Mouse (Mus musculus) small intestine, adult 2 months (tissue): ENCODE data around the gene Sh3tc1.

Source experiments
- CTCF ChIP-seq: fragments of 200-500 bp; IDR thresholded peaks from 2 replicates; pipeline ENCODE4 v1.5.1; 2012; ENCODE audit warnings: low read depth, mild to moderate bottlenecking, control low read depth, inconsistent platforms, low read length, moderate library complexity, mixed read lengths; ENCODE audit not compliant: insufficient replicate concordance, insufficient read length; ENCODE audit errors: extremely low read depth
- POLR2A ChIP-seq: fragments of 200-500 bp; IDR thresholded peaks from 2 replicates; pipeline ENCODE4 v1.6.1; 2012; ENCODE audit warnings: low read depth, mild to moderate bottlenecking, control low read depth, inconsistent platforms, low read length, moderate library complexity

GRCm38 (mm10) chr5:35755131-35755733 is 15.4 kb upstream of the Sh3tc1 start:
- TF ChIP-seq CTCF = peak; percentile 89; the same call in 1 of the 2 replicates
- no peak for TF ChIP-seq POLR2A
